Mouse (Mus musculus) brain, embryonic 14.5 days (tissue): ENCODE measurements around the gene Dcdc2a.

ENCODE experiments used
- CTCF ChIP-seq: fragments of 200-500 bp; IDR thresholded peaks from 2 replicates; pipeline ENCODE4 v1.5.1; 2012; ENCODE audit warnings: inconsistent platforms, mild to moderate bottlenecking, moderate library complexity, borderline replicate concordance; ENCODE audit not compliant: insufficient read depth, insufficient read length; ENCODE audit errors: extremely low read depth
- POLR2A ChIP-seq: fragments of 200-500 bp; IDR thresholded peaks from 2 replicates; pipeline ENCODE4 v1.6.1; 2012; ENCODE audit warnings: mild to moderate bottlenecking, inconsistent platforms, borderline replicate concordance; ENCODE audit not compliant: poor library complexity, insufficient read depth, insufficient read length, severe bottlenecking; ENCODE audit errors: extremely low read depth

- no peak for TF ChIP-seq POLR2A
- TF ChIP-seq CTCF: no peak
Measured at GRCm38 (mm10) chr13:25022386-25022785, 33.4 kb upstream of the Dcdc2a start.
